Mouse (Mus musculus) effector memory CD4-positive, alpha-beta T cell, adult 7 months (primary cell): Measurements from ENCODE around the gene 4930524J08Rik. TPM values are rescaled to one million over a fixed set of nuclear protein-coding genes. Genes with fewer than 3 reads are reported as not detected.

Experiments used
- polyA plus RNA-seq: library from polyadenylated mRNA; unstranded; fragments of 100-300 nt; shearing (Covaris generic); gene quantifications from one replicate; pipeline ENCODE4 v1.2.1, GENCODE M21; 2017

Gene 4930524J08Rik
- not detected for polyA plus RNA-seq

DNA sequence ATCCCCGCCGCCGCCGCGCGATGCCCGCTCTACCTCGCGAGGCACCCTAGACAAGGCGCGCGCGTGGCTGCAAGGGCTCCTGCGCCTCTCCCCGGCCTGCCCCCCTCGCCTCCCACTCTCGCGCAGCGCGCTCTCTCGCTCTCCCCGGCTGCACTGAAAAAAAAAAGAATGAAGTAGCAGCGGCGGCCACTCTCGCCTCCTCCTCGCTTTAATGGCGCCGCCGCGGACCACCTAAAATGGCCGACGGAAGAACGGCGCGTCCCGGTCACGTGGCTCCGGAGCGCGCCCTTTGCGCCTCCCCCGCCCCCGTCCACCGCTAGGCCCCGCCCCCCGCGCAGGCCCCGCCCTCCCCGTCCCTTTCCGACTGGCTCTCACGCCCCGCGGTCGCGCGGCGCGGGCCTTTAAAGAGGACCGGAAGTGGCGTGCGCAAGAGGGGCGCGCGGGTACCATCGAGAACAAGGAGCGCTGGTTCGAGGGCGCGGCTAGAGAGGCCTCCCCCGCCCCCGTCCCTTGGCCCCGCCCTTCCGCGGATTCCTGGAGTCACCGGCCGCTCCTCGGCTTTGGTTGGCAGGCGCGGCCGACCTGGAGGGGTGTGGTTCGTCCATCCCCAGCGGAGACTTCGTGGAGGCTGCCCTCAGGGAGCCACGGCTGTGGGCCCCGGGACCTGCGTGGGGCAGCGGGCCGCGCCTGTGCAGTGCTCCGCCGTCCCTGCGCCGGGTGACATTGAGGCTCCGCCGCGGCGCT, at the start of gene 4930524J08Rik, which contains the start of gene Hnrnpd:
4930524J08Rik (plus strand) TSS at position 363 of the 744 bp plus-strand sequence.
Hnrnpd (minus strand) TSS at position 240 of the 744 bp plus-strand sequence.

Other genes with a start within 250 kb of the 4930524J08Rik start
- 13.1 TPM for gene Rasgef1b, start 250.0 kb upstream of the 4930524J08Rik start, polyA plus RNA-seq
- 0.82 TPM for gene Vamp9, start 72.8 kb upstream of the 4930524J08Rik start, polyA plus RNA-seq
- gene Hnrnpd, start 123 bp upstream of the 4930524J08Rik start, polyA plus RNA-seq = 384 TPM
- 168 TPM for gene Hnrnpdl, start 60.6 kb downstream of the 4930524J08Rik start, polyA plus RNA-seq
- 16.0 TPM for gene Enoph1, start 60.9 kb downstream of the 4930524J08Rik start, polyA plus RNA-seq
- 0.40 TPM for gene Tmem150c, start 180.7 kb downstream of the 4930524J08Rik start, polyA plus RNA-seq